Mouse (Mus musculus) limb, embryonic 15.5 days (tissue): ENCODE measurements around the gene Arhgap22. TPM values are rescaled to one million over a fixed set of nuclear protein-coding genes. Genes with fewer than 3 reads are reported as not detected.

Experiments
- ATAC-seq: fragments of 200-750 bp; cut with Nextera tagmentation; 2 replicates; pipeline ENCODE4 v1.8.0; 2017; ENCODE audit warnings: low read depth, moderate TSS enrichment; ENCODE audit not compliant: insufficient number of reproducible peaks, low FRiP score, low TSS enrichment
- H3K27ac ChIP-seq: fragments of 300-500 bp; sonication (generic); 2 replicates; pipeline ENCODE4 v1.5.1; 2015; ENCODE audit warnings: moderate library complexity, mild to moderate bottlenecking, inconsistent platforms
- H3K27me3 ChIP-seq: fragments of 300-500 bp; sonication (generic); 2 replicates; pipeline ENCODE4 v1.6.1; 2015; ENCODE audit warnings: inconsistent platforms
- H3K36me3 ChIP-seq: fragments of 300-500 bp; sonication (generic); 2 replicates; pipeline ENCODE4 v1.6.1; 2015; ENCODE audit warnings: inconsistent platforms
- H3K4me1 ChIP-seq: fragments of 300-500 bp; sonication (generic); 2 replicates; pipeline ENCODE4 v1.6.1; 2015; ENCODE audit warnings: inconsistent platforms
- H3K4me2 ChIP-seq: fragments of 300-500 bp; sonication (generic); 2 replicates; pipeline ENCODE4 v1.6.1; 2015; ENCODE audit warnings: mild to moderate bottlenecking, inconsistent platforms
- H3K4me3 ChIP-seq: fragments of 300-500 bp; sonication (generic); 2 replicates; pipeline ENCODE4 v1.5.1; 2015; ENCODE audit warnings: mild to moderate bottlenecking, inconsistent platforms
- H3K9ac ChIP-seq: fragments of 300-500 bp; sonication (generic); 2 replicates; pipeline ENCODE4 v1.6.1; 2015; ENCODE audit warnings: inconsistent platforms
- H3K9me3 ChIP-seq: fragments of 300-500 bp; sonication (generic); 2 replicates; pipeline ENCODE4 v1.6.1; 2016; ENCODE audit warnings: inconsistent platforms
- WGBS: fragments of 180-500 bp; shearing (Covaris S2); methylation state at CpG from one replicate; pipeline ENCODE4 v1.1.7; 2015; 5-methylcytosine and 5-hydroxymethylcytosine counted together
- polyA plus RNA-seq: library from polyadenylated mRNA; unstranded; fragments of >200 nt; fragmentation: Nextera tagmentation; extraction: Ambion mirVana; gene quantifications from 2 replicates; pipeline ENCODE4 v1.2.1, GENCODE M21; 2015

The Arhgap22 gene
- polyA plus RNA-seq, 1 experiment from 2014 or later: 6.7 TPM

DNA sequence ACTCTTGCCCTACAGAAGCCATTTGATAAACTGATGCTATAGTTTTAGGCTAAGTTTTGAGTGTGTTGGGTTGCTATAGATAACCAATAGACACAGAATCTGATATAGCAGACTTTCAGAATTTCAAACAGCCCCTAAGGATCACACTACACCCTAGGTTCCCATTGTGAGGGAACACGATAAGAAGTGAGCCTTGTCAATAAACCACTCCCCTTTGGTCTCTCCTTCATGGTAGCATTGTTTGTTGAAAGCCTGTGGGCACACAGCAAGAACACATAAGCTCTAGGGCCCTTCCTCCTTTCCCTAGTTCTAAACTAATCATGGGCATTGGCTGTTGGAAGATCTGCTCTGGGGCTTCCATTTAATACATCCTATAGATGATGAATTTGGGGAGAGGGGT, 80.7 kb downstream of the Arhgap22 start:
- no peaks in the 10 kb centered on the region for H3K36me3 ChIP-seq
- H3K27ac ChIP-seq: no peak overlapping the region
- H3K27me3 ChIP-seq: no peaks in the 10 kb centered on the region
- 71% methylated on average over 1 of the region's 1 CpGs for WGBS
- H3K9me3 ChIP-seq: no peaks in the 10 kb centered on the region
- H3K4me1 ChIP-seq: no peaks in the 10 kb centered on the region
- H3K4me3 ChIP-seq: no peak overlapping the region
- no peak overlapping the region for H3K9ac ChIP-seq
- no peak for ATAC-seq
- no peak overlapping the region for H3K4me2 ChIP-seq

DNA sequence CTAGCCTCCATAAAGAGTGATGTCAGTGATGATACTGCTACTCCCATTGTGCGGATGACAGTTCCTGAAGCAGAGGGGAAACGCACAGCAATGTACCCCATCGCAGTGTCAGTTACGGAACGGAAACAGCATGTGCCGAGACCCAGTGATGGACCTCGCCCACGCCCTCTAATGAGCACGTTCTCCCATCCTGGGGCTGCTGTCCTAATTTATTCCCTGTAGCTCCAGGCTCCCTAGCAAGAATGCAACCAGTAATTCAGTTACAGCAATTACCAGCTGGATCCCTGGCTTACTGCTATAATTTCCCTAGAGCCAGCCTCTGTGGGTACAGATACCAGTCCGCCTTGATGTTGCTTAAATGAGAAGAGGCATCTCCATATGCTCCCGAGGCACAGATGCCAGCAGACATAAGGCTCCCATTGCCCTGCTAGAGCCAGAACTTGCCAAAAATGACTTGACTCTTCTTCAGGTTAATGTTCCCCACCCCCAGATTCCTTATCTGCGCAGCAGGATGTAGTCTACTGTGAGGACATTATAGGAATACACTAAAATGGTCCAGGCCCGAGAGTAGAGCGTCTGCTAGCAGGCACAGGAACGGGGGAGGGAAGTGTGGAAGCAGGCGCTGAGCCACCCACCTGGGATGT, 83.0 kb downstream of the Arhgap22 start:
- no peak for ATAC-seq
- H3K4me3 ChIP-seq: no peak overlapping the region
- H3K27me3 ChIP-seq: no peaks in the 10 kb centered on the region
- no peaks in the 10 kb centered on the region for H3K9me3 ChIP-seq
- no peak overlapping the region for H3K9ac ChIP-seq
- H3K4me1 ChIP-seq: no peaks in the 10 kb centered on the region
- no peak overlapping the region for H3K4me2 ChIP-seq
- no peaks in the 10 kb centered on the region for H3K36me3 ChIP-seq
- WGBS: 63% methylated on average over 16 of the region's 16 CpGs
- H3K27ac ChIP-seq: no peak overlapping the region

DNA sequence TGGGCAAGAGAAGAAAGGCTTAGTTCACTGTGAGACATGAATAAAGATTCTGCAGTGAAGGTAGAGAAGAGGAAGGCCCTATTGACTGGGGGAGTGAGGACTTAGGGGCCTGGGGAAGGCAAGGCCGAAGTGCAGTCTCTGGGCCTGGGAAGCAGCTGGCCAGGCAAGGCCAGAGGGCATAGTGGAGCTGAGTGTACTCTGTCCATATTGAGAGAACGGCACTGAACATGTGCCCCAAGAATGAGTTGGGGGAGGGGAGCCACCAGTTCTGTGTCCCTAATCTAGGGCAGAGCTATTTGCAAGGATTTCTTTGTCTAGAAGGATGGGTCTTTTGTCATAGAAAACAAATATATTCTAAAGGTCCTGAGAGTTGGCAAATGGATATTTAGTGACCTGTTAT, 86.8 kb downstream of the Arhgap22 start:
- no peaks in the 10 kb centered on the region for H3K27me3 ChIP-seq

DNA sequence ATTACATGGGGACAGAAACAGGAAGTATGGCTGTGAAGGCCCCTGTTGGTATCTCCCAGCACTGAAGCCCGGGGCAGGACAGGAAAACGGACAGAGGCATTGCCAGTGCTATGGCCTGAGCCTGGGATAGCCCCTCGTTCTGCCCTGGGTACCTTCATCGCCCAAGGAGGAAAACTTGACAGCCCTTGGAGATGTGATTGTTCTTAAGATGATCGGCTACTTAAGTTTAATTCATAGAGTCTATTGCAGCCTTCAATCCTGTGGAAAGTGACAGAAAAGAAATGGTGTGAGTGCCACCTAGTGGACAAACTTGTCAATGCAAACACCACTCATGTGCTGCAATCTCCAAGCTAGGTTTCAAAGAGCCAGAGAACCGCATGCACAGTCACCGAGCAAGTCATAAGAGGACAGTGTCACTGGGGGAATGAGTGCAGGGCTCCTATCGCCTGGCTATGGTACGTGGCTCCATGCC, 89.6 kb downstream of the Arhgap22 start:
- no peak for ATAC-seq
- H3K27me3 ChIP-seq: no peaks in the 10 kb centered on the region
- H3K9me3 ChIP-seq: no peaks in the 10 kb centered on the region
- H3K4me3 ChIP-seq: no peak overlapping the region
- no peak overlapping the region for H3K4me2 ChIP-seq
- H3K9ac ChIP-seq: no peak overlapping the region
- 22% methylated on average over 9 of the region's 9 CpGs for WGBS
- no peaks in the 10 kb centered on the region for H3K4me1 ChIP-seq
- H3K36me3 ChIP-seq: no peaks in the 10 kb centered on the region
- H3K27ac ChIP-seq: no peak overlapping the region

More for the DNA sequence above, 86.8 kb downstream of the Arhgap22 start:
- Histone ChIP-seq H3K4me3 (no peak overlapping the region), H3K9me3 (no peaks in the 10 kb centered on the region), H3K4me1 (no peaks in the 10 kb centered on the region), H3K9ac (no peak overlapping the region), H3K27ac (no peak overlapping the region), H3K36me3 (no peaks in the 10 kb centered on the region), H3K4me2 (no peak overlapping the region)
- no peak for ATAC-seq
- 71% methylated on average over 2 of the region's 2 CpGs for WGBS

DNA sequence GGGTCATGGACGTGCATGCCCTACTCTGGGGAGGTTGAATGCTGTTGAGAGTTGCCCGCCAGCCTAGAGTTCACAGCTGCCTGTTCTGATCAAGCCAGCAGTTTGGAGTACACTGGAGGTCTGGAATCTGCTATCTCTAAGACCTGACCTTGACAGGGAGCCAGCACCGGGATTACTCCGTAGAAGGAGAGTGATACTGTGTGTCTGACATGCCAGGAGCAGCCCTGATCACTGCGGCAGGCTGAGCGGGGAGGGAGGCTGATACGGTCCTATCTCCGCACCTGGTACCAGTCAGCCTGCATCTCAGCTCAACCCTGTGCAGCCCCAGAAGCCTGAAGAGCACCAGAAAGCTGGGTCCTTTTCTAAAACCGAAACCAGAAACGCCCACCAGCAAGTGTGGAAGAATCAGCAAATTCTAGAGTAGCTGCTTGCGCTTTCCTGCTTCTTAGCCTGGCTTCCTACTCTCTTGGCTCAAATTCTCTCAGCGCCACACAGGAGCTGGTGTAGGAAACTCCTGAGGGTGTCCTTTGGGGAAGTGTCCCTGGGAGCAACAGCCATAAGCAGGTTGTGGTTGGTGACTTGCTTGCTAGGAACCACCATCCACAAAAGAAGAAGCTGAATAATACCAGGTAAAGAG, 91.9 kb downstream of the Arhgap22 start:
- ATAC-seq: no peak
- Histone ChIP-seq H3K4me3 (no peak overlapping the region), H3K36me3 (no peaks in the 10 kb centered on the region), H3K4me2 (no peak overlapping the region), H3K9ac (no peak overlapping the region), H3K27me3 (no peaks in the 10 kb centered on the region; the same call in 1 of the 2 replicates), H3K9me3 (no peaks in the 10 kb centered on the region), H3K4me1 (no peaks in the 10 kb centered on the region), H3K27ac (no peak overlapping the region)
- 69% methylated on average over 12 of the region's 12 CpGs for WGBS

DNA sequence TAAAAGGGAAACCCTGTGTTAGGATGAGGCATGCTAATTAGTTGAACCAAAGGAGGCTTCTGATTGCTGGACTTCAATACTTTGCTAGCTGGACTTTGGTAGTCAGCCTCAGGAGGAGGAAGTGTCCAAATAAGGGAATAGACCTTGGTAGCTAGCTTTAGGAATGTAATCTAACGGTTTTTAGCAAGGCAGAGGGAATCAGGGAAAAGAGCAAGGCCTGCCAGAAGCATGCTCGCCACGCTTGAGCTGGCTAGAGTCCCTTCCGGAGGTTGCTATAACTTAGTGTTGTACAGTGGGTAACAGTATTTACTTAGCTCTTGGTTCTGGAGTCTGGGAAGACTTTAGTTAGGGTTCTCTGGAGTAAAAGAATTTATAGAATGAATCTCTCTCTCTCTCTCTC, 96.9 kb downstream of the Arhgap22 start:
- Histone ChIP-seq H3K9ac (no peak overlapping the region), H3K4me1 (peaks cover 9% of the 10 kb centered on the region), H3K36me3 (no peaks in the 10 kb centered on the region), H3K27ac (no peak overlapping the region), H3K4me3 (no peak overlapping the region), H3K4me2 (no peak overlapping the region), H3K27me3 (peaks cover 6% of the 10 kb centered on the region; the same call in 1 of the 2 replicates), H3K9me3 (no peaks in the 10 kb centered on the region)
- ATAC-seq: no peak
- WGBS: 25% methylated on average over 4 of the region's 4 CpGs

- Histone ChIP-seq H3K27ac (no peak overlapping the region), H3K4me2 (no peak overlapping the region), H3K36me3 (no peaks in the 10 kb centered on the region), H3K9me3 (no peaks in the 10 kb centered on the region), H3K27me3 (peaks cover 9% of the 10 kb centered on the region; the same call in 1 of the 2 replicates), H3K4me1 (peaks cover 9% of the 10 kb centered on the region), H3K9ac (no peak overlapping the region), H3K4me3 (no peak overlapping the region)
- ATAC-seq: no peak
- WGBS: 58% methylated on average over 4 of the region's 4 CpGs
Observed at GRCm38 (mm10) chr14:33312309-33312708, 98.5 kb downstream of the Arhgap22 start.

DNA sequence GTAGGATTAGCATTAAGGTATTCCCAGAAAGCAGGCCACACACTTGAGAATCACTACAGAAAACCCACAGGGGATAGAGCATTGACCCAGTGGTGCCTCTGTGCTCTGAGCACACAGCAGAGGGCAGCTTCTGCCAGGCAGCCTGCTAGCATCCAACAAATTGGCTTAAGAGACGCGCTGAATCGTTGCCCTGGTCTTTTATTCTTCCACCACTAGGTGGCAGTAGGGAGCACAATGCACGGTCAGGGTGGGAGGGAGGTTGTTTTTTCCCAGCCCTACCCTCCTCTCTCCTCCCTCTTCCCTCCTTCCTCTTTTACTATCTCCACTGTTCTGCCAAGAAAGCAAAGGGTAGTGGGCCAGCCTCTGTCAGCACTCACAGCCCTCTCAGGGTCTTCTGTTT, 99.8 kb downstream of the Arhgap22 start:
- peak; percentile 49; the same call in 1 of the 2 replicates for ATAC-seq

DNA sequence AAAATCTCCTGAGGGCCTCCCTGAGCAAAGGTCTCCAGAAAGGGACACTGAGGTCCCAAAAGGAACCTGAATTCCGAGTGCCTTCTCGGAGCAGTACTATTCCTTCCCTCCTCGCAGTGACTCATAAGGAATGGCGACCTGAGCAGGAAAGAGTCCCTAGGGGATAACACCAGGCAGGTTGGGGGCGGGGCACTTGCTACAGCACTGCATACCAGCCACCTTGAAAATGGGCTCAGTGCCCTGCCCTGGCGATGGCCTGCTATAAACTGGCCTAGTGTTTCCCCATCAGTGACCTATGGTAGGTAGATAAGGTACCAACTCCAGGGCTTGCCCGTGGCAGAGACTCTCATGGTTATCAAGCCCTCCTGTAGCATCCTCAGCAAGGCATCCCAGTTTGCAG, 100.3 kb downstream of the Arhgap22 start:
- Histone ChIP-seq H3K27me3 (peaks cover 13% of the 10 kb centered on the region; the same call in 1 of the 2 replicates), H3K9me3 (no peaks in the 10 kb centered on the region), H3K36me3 (no peaks in the 10 kb centered on the region), H3K4me1 (peaks cover 17% of the 10 kb centered on the region), H3K4me2 (no peak overlapping the region), H3K27ac (no peak overlapping the region), H3K9ac (no peak overlapping the region), H3K4me3 (no peak overlapping the region)
- 39% methylated on average over 7 of the region's 7 CpGs for WGBS
- no peak for ATAC-seq

More for the DNA sequence above, 99.8 kb downstream of the Arhgap22 start:
- no peak overlapping the region for H3K27ac ChIP-seq
- WGBS: 0% methylated on average over 4 of the region's 4 CpGs
- no peak overlapping the region for H3K9ac ChIP-seq
- H3K27me3 ChIP-seq: peaks cover 13% of the 10 kb centered on the region; the same call in 1 of the 2 replicates
- no peaks in the 10 kb centered on the region for H3K36me3 ChIP-seq
- H3K4me3 ChIP-seq: no peak overlapping the region
- H3K4me1 ChIP-seq: peaks cover 17% of the 10 kb centered on the region
- H3K9me3 ChIP-seq: no peaks in the 10 kb centered on the region
- no peak overlapping the region for H3K4me2 ChIP-seq

- WGBS: 62% methylated on average over 5 of the region's 5 CpGs
- ATAC-seq: no peak
Observed at GRCm38 (mm10) chr14:33315111-33315510, 101.3 kb downstream of the Arhgap22 start.

DNA sequence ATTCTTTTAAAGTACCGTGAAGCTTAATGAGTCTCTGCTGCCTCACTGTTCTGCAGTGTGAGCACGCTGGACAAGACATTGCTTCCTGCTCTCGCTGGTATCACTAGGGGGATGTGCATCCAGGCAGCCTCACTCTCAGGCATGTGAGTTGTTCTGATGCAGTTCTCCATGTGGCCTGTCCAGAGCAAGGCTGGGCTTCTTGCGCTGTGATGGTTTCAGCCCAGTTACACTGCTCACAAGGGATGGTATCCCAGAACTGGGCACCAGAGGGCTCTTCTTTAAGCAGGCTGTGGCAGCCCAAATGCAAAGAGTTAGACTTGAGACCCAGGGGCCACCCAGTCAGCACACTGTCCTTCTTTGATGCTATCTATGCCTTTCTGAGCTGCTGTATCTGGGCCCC, 101.9 kb downstream of the Arhgap22 start:
- 53% methylated on average over 4 of the region's 4 CpGs for WGBS
- peaks cover 21% of the 10 kb centered on the region; the same call in 1 of the 2 replicates for H3K27me3 ChIP-seq
- H3K4me1 ChIP-seq: peaks cover 33% of the 10 kb centered on the region
- H3K4me3 ChIP-seq: no peak overlapping the region
- H3K9ac ChIP-seq: no peak overlapping the region
- H3K27ac ChIP-seq: no peak overlapping the region
- no peaks in the 10 kb centered on the region for H3K36me3 ChIP-seq
- no peak for ATAC-seq
- no peaks in the 10 kb centered on the region for H3K9me3 ChIP-seq
- no peak overlapping the region for H3K4me2 ChIP-seq

More at GRCm38 (mm10) chr14:33315111-33315510, 101.3 kb downstream of the Arhgap22 start:
- peaks cover 19% of the 10 kb centered on the region; the same call in 1 of the 2 replicates for H3K27me3 ChIP-seq
- no peak overlapping the region for H3K27ac ChIP-seq
- H3K36me3 ChIP-seq: no peaks in the 10 kb centered on the region
- no peak overlapping the region for H3K9ac ChIP-seq
- no peaks in the 10 kb centered on the region for H3K9me3 ChIP-seq
- peaks cover 26% of the 10 kb centered on the region for H3K4me1 ChIP-seq
- no peak overlapping the region for H3K4me2 ChIP-seq
- H3K4me3 ChIP-seq: no peak overlapping the region

GRCm38 (mm10) chr14:33317946-33318345, 104.1 kb downstream of the Arhgap22 start:
- Histone ChIP-seq H3K36me3 (no peaks in the 10 kb centered on the region), H3K27me3 (peaks cover 27% of the 10 kb centered on the region; the same call in 1 of the 2 replicates), H3K9me3 (no peaks in the 10 kb centered on the region), H3K27ac (peak overlapping the region; percentile 59; the same call in 1 of the 2 replicates), H3K4me1 (peaks cover 42% of the 10 kb centered on the region), H3K4me3 (no peak overlapping the region), H3K4me2 (no peak overlapping the region), H3K9ac (no peak overlapping the region)
- no peak for ATAC-seq
- WGBS: 38% methylated on average over 6 of the region's 6 CpGs
